Mouse (Mus musculus) liver, embryonic 14.5 days (tissue): ENCODE measurements at regions not wholly inside any gene's neighbourhood (a gene's known extent, or its start where the extent isn't known, plus 50 kb on each side); places are given as distances from the start of the nearest gene placed in this dataset.

ENCODE experiments used
- CTCF ChIP-seq: IDR thresholded peaks from 2 replicates; pipeline ENCODE4 v1.5.1; 2016; ENCODE audit warnings: antibody characterized with exemption, low read depth, control low read depth
- EP300 ChIP-seq: IDR thresholded peaks from 2 replicates; pipeline ENCODE4 v1.6.1; 2016; ENCODE audit warnings: antibody characterized with exemption, low read depth

- TF ChIP-seq CTCF (no peak), EP300 (no peak)
These were observed 141.7 kb upstream of the Brinp1 start for GRCm38 (mm10) chr4:69095748-69096408.
